Mouse (Mus musculus): Measurements from ENCODE around the gene Pfn1. TPM values are rescaled to one million over a fixed set of nuclear protein-coding genes. Genes with fewer than 3 reads are reported as not detected.

The Pfn1 gene
- 1,970 and 2,089 TPM in 2 replicates for polyA plus RNA-seq (2015; fragmentation: Nextera tagmentation; extraction: Ambion mirVana)

DNA sequence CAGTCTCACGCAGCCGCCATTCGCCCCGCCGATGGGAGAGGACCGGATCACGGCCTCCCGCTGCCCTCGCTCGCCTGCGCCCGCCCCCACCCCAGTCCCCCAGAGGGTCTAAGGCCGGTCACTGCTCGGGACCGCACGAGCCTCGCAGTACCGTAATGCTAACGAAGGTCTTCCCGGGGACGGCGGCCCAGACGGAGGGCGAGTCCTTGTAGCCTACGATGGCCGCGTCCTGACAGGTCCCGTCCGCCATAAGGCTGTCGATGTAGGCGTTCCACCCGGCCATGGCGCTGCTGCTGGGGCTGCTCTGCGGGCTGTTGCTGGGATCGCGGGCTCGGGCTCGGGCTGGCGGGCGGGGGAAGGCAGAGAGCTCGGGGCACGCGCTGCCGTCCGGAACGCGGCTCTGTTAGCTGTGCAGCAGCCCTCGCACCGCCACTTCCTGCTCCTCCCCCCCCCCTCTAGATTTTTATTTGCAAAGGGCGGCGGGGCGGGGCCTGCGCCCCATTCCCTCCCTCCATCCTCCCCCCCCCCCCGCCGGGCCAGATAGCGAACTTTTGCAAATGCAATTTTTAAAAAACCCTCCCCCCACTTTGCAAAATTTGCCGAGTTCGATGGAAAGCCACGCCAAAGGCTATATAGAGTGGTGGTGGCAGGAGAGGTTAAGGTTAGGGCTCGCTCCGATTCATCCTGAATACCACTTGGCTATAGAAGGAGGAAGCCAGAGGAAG, at the start of gene Pfn1:
Pfn1 (minus strand) TSS at position 447 of the 725 bp plus-strand sequence.
- peak within 1 kb of the TSS; percentile 100 for H3K9ac ChIP-seq
- peaks cover 66% of the 10 kb centered on the region for H3K4me1 ChIP-seq
- H3K4me2 ChIP-seq: peak within 1 kb of the TSS; percentile 95
- peak within 1 kb of the TSS; percentile 100 for H3K4me3 ChIP-seq
- ATAC-seq (ENCODE audit: borderline replicate concordance, extremely low read depth, low FRiP score, low TSS enrichment): peak; percentile 62
- peaks cover 37% of the 10 kb centered on the region for H3K36me3 ChIP-seq
- H3K27me3 ChIP-seq: no peaks in the 10 kb centered on the region
- WGBS: under 1% methylated on average over 55 of the region's 61 CpGs
- peak within 1 kb of the TSS; percentile 99 for H3K27ac ChIP-seq
- H3K9me3 ChIP-seq: no peaks in the 10 kb centered on the region

DNA sequence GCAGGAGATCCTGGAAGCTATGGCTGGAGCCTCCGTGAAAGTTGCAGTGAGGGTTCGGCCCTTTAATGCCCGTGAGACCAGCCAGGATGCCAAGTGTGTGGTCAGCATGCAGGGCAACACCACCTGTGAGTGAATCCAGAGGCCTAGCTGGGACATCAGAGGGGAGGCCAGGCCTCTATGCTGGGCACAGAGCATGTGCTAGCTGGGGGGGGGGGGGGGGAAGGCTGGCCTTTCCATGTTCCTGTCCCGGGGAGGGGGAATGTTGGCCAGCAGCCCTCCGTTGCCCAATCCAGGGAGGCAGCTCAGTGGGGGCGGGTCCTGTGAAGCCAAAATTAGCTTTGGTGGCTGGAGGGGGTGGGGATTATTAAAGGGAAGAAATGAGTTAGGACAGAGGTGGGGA, 48.3 kb upstream of the Pfn1 start:
- peak overlapping the region; percentile 2; the same call in 1 of the 2 replicates for H3K9ac ChIP-seq
- no peak overlapping the region; the same call in 1 of the 2 replicates for H3K4me3 ChIP-seq
- no peaks in the 10 kb centered on the region for H3K9me3 ChIP-seq
- no peaks in the 10 kb centered on the region for H3K27me3 ChIP-seq
- peak overlapping the region; percentile 89 for H3K4me2 ChIP-seq
- peaks cover 44% of the 10 kb centered on the region for H3K36me3 ChIP-seq
- no peak overlapping the region for H3K27ac ChIP-seq
- ATAC-seq (ENCODE audit: borderline replicate concordance, extremely low read depth, low FRiP score, low TSS enrichment): no peak
- 57% methylated on average over 6 of the region's 6 CpGs for WGBS
- peaks cover 24% of the 10 kb centered on the region for H3K4me1 ChIP-seq

DNA sequence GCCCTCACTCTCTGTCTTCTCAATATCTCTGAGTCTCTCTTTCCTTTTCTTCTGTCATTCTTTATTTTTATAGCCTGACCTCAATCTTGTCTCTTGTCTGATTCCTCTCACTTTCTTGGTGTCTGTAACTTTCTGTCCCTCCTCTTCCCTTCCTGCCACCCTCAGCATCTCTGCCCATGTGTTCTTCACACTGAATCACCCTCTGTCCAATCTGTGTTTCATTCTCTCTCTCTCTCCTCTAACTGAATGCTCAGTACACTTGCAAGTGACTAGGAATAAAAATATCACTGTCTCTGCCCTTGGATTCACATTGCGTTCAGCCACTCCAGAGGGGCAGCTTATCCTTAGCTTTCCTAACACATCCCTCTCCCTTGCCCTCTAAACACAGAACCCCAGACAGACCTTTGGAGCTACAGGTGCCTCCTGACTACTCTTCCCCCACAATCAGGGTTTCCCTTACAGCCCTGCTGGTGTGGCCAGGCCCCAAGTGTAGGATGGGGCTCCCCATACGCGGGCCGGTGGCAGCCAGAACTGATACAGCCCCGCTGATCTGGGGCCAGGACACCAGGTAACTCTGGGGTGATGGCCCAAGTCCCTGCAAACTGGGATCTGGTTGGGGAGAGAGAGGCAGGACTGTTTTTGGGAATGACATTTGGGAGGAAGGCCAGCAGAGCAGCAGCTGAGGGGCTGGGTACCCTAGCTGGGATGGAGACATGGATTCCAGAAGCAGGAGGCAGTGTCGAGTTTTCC, 47.7 kb upstream of the Pfn1 start:
- ATAC-seq (ENCODE audit: borderline replicate concordance, extremely low read depth, low FRiP score, low TSS enrichment): no peak
- H3K9me3 ChIP-seq: no peaks in the 10 kb centered on the region
- peak overlapping the region; percentile 99; the same call in 1 of the 2 replicates for H3K4me3 ChIP-seq
- H3K9ac ChIP-seq: peak overlapping the region; percentile 2; the same call in 1 of the 2 replicates
- H3K36me3 ChIP-seq: peaks cover 38% of the 10 kb centered on the region
- H3K4me1 ChIP-seq: peaks cover 24% of the 10 kb centered on the region
- 75% methylated on average over 6 of the region's 6 CpGs for WGBS
- no peaks in the 10 kb centered on the region for H3K27me3 ChIP-seq
- H3K27ac ChIP-seq: no peak overlapping the region
- peak overlapping the region; percentile 89 for H3K4me2 ChIP-seq

DNA sequence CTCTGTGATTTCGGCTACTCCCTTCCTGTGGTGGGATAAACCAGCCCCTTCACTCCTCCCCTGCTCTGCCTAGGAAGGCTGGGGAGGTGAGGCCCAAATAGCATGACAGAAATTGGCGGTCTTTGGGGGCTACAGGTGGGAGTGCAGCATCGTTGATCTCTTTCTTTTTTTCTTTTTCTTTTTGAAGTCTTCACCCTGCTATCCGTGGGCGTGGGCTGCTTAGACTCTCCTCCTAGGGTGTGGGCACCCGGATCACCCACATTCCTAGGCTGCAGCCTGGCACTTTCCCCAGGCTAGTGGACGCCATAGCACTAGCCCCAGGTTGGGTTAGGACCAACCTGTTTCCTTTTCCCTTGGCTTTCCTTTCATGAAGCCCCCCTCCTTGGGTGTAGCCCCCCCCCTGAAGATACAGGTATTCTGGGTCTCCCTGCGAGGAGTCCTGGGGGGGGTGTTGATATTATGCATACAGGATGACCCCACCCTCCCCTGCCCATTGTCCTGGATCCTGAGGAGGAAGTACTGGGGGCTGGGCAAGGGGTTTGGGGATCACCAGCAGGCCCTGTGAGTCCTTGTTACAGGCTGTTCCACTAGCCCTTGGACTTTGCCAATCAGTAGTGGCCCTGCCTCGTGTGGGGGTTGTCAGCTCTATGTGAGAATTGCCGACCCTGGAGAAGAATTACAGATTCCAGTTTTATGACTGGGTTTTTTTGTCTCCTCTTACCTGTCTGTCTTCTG, 46.9 kb upstream of the Pfn1 start:
- no peaks in the 10 kb centered on the region for H3K27me3 ChIP-seq
- WGBS: 4% methylated on average over 10 of the region's 10 CpGs
- peaks cover 24% of the 10 kb centered on the region for H3K4me1 ChIP-seq
- no peak for ATAC-seq (ENCODE audit: borderline replicate concordance, extremely low read depth, low FRiP score, low TSS enrichment)
- no peaks in the 10 kb centered on the region for H3K9me3 ChIP-seq
- H3K4me2 ChIP-seq: peak overlapping the region; percentile 89
- peak overlapping the region; percentile 94 for H3K9ac ChIP-seq
- peak overlapping the region; percentile 98 for H3K27ac ChIP-seq
- peak overlapping the region; percentile 99 for H3K4me3 ChIP-seq
- peaks cover 30% of the 10 kb centered on the region for H3K36me3 ChIP-seq

DNA sequence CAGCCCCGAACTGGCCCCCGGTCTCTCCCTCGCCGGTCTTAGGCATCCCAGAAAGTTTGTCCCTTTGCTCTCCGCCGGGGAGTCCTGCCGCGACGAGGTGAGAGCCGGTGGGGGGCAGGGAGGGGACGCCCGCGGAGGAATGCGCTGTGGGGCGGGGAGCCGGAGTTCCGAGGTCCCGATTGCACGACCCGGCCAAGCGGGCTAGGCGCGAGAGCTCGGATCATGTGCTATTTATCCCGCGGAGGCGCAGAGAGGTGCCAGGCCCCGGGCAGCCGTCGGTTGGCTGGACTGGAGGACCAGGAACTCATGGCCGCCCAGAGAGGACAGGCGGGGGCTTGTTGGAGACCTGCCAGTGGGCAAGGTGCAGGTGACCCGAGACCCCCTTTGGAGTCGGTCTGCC, 46.2 kb upstream of the Pfn1 start:
- peaks cover 22% of the 10 kb centered on the region for H3K36me3 ChIP-seq
- H3K27ac ChIP-seq: peak overlapping the region; percentile 98
- H3K9me3 ChIP-seq: no peaks in the 10 kb centered on the region
- H3K4me1 ChIP-seq: peaks cover 24% of the 10 kb centered on the region
- H3K9ac ChIP-seq: peak overlapping the region; percentile 94
- H3K27me3 ChIP-seq: no peaks in the 10 kb centered on the region
- ATAC-seq (ENCODE audit: borderline replicate concordance, extremely low read depth, low FRiP score, low TSS enrichment): peak; percentile 33
- peak overlapping the region; percentile 89 for H3K4me2 ChIP-seq
- WGBS: under 1% methylated on average over 31 of the region's 34 CpGs
- peak overlapping the region; percentile 99 for H3K4me3 ChIP-seq

DNA sequence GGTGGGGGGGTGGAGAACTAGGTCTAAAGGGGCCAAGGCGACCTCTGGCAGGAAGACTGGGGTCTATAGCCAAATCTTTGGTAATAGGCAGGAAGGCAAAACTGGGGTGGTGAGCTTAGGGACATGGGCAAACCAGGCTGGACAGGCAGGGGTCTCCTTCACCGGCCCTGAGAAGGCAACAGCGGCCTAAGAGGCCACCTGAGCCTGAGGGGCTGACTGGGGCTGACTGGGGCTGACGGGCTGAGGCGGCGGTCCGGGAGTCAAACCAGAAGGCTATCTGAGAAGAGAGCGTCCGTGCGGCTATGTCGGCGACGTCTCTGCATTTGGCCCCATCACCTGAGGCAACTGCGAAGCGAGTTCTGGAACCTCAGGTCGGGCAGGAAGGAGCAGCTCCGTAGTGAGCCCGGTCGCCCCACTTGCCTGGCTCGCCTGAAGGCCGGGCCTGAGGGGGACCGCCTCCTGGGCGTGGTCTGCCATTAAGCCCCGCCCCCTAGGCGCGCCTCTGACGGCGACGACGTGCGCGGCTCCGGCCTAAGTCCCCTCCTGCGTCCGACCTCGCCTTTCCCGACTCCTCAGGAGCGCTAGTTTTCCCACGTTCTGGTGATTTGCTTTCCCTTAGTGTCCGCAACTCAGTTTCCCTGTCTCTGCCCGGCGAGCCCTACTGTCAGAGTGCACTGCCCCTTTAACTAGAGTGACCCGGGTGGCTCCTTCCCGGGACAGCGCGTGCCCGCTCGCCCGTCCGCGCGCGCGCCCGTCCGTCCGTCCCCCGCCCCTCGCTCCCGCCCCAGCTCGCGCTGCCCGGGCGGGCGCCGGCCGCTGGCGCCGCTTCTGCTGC, 45.5 kb upstream of the Pfn1 start, which contains the start of the genes Inca1 and Kif1c:
Inca1 (minus strand) TSS at position 434 of the 835 bp plus-strand sequence.
Kif1c (plus strand) TSS at position 827 of the 835 bp plus-strand sequence.
- peak within 1 kb of the TSS; percentile 99 for H3K4me3 ChIP-seq
- H3K27me3 ChIP-seq: no peaks in the 10 kb centered on the region
- H3K9me3 ChIP-seq: no peaks in the 10 kb centered on the region
- peak; percentile 95 for ATAC-seq (ENCODE audit: borderline replicate concordance, extremely low read depth, low FRiP score, low TSS enrichment)
- peak within 1 kb of the TSS; percentile 98 for H3K27ac ChIP-seq
- WGBS: 1% methylated on average over 69 of the region's 69 CpGs
- H3K9ac ChIP-seq: peak within 1 kb of the TSS; percentile 94
- peaks cover 24% of the 10 kb centered on the region for H3K4me1 ChIP-seq
- H3K4me2 ChIP-seq: peak within 1 kb of the TSS; percentile 89
- peaks cover 15% of the 10 kb centered on the region for H3K36me3 ChIP-seq

DNA sequence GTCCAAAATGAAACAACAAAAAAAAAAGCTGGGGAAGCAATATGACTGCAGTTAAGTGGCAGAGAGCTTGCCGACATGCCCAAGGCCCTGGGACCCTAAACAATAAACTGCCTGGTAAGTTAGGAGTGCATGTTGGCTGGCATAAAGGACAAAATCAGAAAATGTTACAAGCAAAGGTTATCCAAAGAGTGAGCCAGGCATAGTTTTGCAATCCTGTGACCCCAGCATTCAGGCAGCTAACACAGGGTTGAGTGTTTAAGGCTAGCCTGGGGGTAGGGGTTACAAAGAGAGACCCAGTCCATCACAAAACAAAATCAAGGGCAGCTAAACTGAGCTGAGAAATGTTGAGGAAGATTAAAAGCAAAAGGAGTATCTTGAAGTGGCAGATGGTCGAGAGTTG, 44.6 kb upstream of the Pfn1 start:
- Histone ChIP-seq H3K4me2 (no peak overlapping the region), H3K4me1 (peaks cover 24% of the 10 kb centered on the region)
- 79% methylated on average over 2 of the region's 2 CpGs for WGBS

DNA sequence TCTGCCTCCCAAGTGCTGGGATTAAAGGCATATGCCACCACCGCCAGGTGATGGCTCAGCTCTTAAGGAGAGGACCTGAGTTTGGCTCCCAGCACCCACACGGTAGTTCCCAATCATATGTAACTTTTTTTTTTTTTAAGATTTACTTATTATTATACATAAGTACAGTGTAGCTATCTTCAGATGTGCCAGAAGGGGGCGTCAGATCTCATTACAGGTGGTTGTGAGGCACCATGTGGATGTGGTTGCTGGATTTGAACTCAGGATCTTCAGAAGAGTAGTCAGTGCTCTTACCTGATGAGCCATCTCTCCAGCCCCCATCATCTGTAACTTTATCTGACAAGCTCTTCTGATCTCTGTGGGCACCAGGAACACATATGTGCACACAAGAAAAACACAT, 42.9 kb upstream of the Pfn1 start:
- ATAC-seq (ENCODE audit: borderline replicate concordance, extremely low read depth, low FRiP score, low TSS enrichment): no peak
- WGBS: 69% methylated on average over 3 of the region's 3 CpGs

More for the DNA sequence above, 44.6 kb upstream of the Pfn1 start:
- H3K9me3 ChIP-seq: no peaks in the 10 kb centered on the region
- H3K27me3 ChIP-seq: no peaks in the 10 kb centered on the region
- no peak overlapping the region for H3K9ac ChIP-seq
- H3K36me3 ChIP-seq: peaks cover 7% of the 10 kb centered on the region
- H3K27ac ChIP-seq: no peak overlapping the region
- no peak for ATAC-seq (ENCODE audit: borderline replicate concordance, extremely low read depth, low FRiP score, low TSS enrichment)
- H3K4me3 ChIP-seq: no peak overlapping the region; the same call in 1 of the 2 replicates

DNA sequence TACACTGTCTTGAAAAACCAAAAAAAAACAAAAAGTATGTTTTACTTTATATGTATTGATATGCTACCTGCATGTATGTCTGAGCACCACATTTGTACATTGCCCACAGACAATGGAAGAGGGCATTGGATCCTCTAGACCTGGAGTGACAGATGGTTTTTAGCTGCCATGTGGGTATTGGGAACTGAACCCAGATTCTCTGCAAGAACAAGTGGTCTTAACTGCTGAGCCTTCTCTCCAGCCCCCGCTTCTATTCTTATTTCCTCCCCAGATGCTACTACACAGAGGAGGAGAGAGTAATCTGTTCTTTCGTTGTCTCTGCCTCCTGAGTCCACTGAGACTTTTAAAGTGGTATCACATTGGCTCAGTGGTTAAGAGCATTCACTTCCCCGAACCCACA, 39.1 kb upstream of the Pfn1 start:
- no peak overlapping the region for H3K9ac ChIP-seq
- H3K4me1 ChIP-seq: peaks cover 6% of the 10 kb centered on the region
- no peak for ATAC-seq (ENCODE audit: borderline replicate concordance, extremely low read depth, low FRiP score, low TSS enrichment)
- H3K36me3 ChIP-seq: no peaks in the 10 kb centered on the region
- no peaks in the 10 kb centered on the region for H3K9me3 ChIP-seq
- H3K4me2 ChIP-seq: no peak overlapping the region
- no peaks in the 10 kb centered on the region for H3K27me3 ChIP-seq
- H3K4me3 ChIP-seq: no peak overlapping the region
- 62% methylated on average over 3 of the region's 3 CpGs for WGBS
- H3K27ac ChIP-seq: no peak overlapping the region

More for the DNA sequence above, 42.9 kb upstream of the Pfn1 start:
- no peaks in the 10 kb centered on the region for H3K27me3 ChIP-seq
- peaks cover 19% of the 10 kb centered on the region for H3K4me1 ChIP-seq
- H3K9me3 ChIP-seq: no peaks in the 10 kb centered on the region
- H3K36me3 ChIP-seq: no peaks in the 10 kb centered on the region
- no peak overlapping the region for H3K4me2 ChIP-seq
- no peak overlapping the region for H3K9ac ChIP-seq
- no peak overlapping the region for H3K27ac ChIP-seq
- no peak overlapping the region for H3K4me3 ChIP-seq

DNA sequence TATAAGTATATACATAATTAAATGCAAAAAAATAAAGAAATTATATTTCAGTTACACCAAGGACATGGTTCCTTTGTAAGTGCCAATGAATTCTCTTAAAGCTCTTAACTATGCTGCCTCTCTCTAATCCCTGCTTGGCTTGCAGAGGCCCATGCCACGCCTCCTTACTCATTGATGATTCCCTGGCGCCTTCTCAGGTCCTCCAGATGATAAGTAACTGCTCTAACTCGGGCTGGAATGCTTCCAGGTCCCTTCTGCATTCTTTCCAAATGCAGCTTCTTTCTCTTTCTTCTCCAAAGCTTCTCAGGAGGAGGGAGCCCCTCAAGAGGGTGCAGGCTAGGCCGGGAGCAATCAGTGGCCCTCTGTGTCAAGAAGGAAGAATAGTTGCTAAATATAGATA, 35.1 kb upstream of the Pfn1 start:
- Histone ChIP-seq H3K9ac (no peak overlapping the region), H3K27ac (no peak overlapping the region), H3K4me3 (no peak overlapping the region), H3K36me3 (peaks cover 10% of the 10 kb centered on the region), H3K4me2 (no peak overlapping the region), H3K27me3 (no peaks in the 10 kb centered on the region), H3K4me1 (peaks cover 22% of the 10 kb centered on the region), H3K9me3 (no peaks in the 10 kb centered on the region)
- 45% methylated on average over 4 of the region's 4 CpGs for WGBS
- no peak for ATAC-seq (ENCODE audit: borderline replicate concordance, extremely low read depth, low FRiP score, low TSS enrichment)

DNA sequence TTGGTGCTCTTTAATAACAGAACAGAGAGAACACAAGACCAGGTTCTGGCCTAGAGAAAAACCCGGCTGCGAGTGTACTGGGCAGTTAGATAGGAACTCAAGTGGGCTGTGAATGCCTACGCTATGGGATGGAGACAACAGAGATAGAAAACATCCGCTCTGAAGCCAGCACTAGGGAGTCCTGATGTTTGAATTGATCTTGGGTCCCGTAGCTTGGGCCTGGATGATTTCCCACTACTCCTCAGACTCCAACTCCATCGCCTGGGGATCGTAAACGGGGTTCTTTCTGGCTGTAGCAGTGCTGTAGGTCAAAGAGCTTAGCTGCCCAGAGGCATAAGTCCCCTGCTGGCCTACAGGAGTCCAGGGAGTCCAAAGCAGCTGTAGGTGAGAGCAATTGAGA, 33.9 kb upstream of the Pfn1 start:
- no peak for ATAC-seq (ENCODE audit: borderline replicate concordance, extremely low read depth, low FRiP score, low TSS enrichment)
- H3K9me3 ChIP-seq: no peaks in the 10 kb centered on the region
- no peaks in the 10 kb centered on the region for H3K27me3 ChIP-seq
- H3K9ac ChIP-seq: peak overlapping the region; percentile 80
- H3K4me1 ChIP-seq: peaks cover 22% of the 10 kb centered on the region
- peaks cover 22% of the 10 kb centered on the region for H3K36me3 ChIP-seq
- H3K27ac ChIP-seq: peak overlapping the region; percentile 86
- 12% methylated on average over 8 of the region's 8 CpGs for WGBS
- peak overlapping the region; percentile 91 for H3K4me2 ChIP-seq
- H3K4me3 ChIP-seq: peak overlapping the region; percentile 80
